Mouse (Mus musculus) layer of hippocampus, postnatal 14 days (tissue): ENCODE results near the gene Cox8a. TPM values are rescaled to one million over a fixed set of nuclear protein-coding genes. Genes with fewer than 3 reads are reported as not detected.

ENCODE experiments used
- total RNA-seq, 2 experiments: library from RNA; stranded (reverse); gene quantifications; 2 replicates each; pipeline ENCODE4 v1.2.3; 2021

Cox8a gene
- total RNA-seq, 2 experiments from 2014 or later, result 973 to 982 TPM

Other genes with a start within 250 kb of the Cox8a start
- gene Ppp1r14b, start 242.6 kb downstream of the Cox8a start, total RNA-seq, result 100 to 1,000 TPM in 1 of 2 experiments, 10 to 100 TPM in 1; 96.6 to 107 TPM
- 10 to 100 TPM; 14.7 to 15.9 TPM for gene Plcb3, start 241.1 kb downstream of the Cox8a start, total RNA-seq
- 10 to 100 TPM; 68.8 to 73.3 TPM for gene Fkbp2, start 237.1 kb downstream of the Cox8a start, total RNA-seq
- 10 to 100 TPM; 67.4 to 70.3 TPM for gene Vegfb, start 230.0 kb downstream of the Cox8a start, total RNA-seq
- 10 to 100 TPM; 18.7 to 24.2 TPM for gene Dnajc4, start 225.0 kb downstream of the Cox8a start, total RNA-seq
- 10 to 100 TPM; 10.9 to 11.9 TPM for gene Nudt22, start 221.5 kb downstream of the Cox8a start, total RNA-seq
- 10 to 100 TPM; 16.4 to 20.4 TPM for gene Trpt1, start 221.5 kb downstream of the Cox8a start, total RNA-seq
- gene Fermt3, start 198.1 kb downstream of the Cox8a start, total RNA-seq, result 1 to 10 TPM; 3.6 to 5.4 TPM
- gene Stip1, start 177.6 kb downstream of the Cox8a start, total RNA-seq, result 100 to 1,000 TPM; 136 to 159 TPM
- 10 to 100 TPM; 10.3 to 11.6 TPM for gene Macrod1, start 160.8 kb downstream of the Cox8a start, total RNA-seq
- 10 to 100 TPM; 21.8 to 22.6 TPM for gene Flrt1, start 111.9 kb downstream of the Cox8a start, total RNA-seq
- gene Otub1, start 11.3 kb downstream of the Cox8a start, total RNA-seq, result 100 to 1,000 TPM; 278 to 289 TPM
- 10 to 100 TPM; 32.1 to 35.0 TPM for gene Naa40, start 23.6 kb upstream of the Cox8a start, total RNA-seq
- gene Rcor2, start 49.7 kb upstream of the Cox8a start, total RNA-seq, result 10 to 100 TPM; 20.2 to 23.2 TPM
- 100 to 1,000 TPM in 1 of 2 experiments, 10 to 100 TPM in 1; 95.9 to 110 TPM for gene Mark2, start 124.2 kb upstream of the Cox8a start, total RNA-seq
- 10 to 100 TPM; 32.8 to 33.9 TPM for gene Spindoc, start 165.4 kb upstream of the Cox8a start, total RNA-seq
- 10 to 100 TPM; 57.8 to 64.3 TPM for gene 2700081O15Rik, start 200.0 kb upstream of the Cox8a start, total RNA-seq